Mouse (Mus musculus) E14TG2a.4 (cell line): ENCODE measurements around the gene Chmp3.

ENCODE experiments used
- CTCF ChIP-seq: conservative IDR thresholded peaks from 2 replicates; pipeline ENCODE4 v1.5.1; 2014; ENCODE audit warnings: low read length
- NANOG ChIP-seq: IDR thresholded peaks from 2 replicates; pipeline ENCODE4 v1.6.1; 2014; ENCODE audit warnings: borderline replicate concordance, low read length, mixed read lengths

DNA sequence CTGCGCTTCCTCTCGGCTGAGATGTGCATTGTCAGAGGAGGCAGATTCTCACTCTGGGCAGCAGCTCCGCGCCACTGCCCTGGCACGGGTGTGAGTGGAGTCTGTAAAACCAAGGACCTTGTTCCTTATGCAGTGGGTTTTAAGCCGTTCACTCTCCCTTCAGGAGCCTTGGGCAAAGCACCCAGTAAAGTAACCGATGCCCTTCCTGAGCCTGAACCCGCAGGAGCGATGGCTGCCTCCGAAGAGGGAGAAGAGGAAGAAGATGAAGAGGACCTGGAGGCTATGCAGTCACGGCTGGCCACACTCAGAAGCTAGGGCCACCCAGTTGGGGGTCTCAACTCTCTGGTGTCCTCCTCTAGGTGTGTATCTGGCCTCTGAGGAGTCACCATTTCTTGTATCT lies 35.9 kb downstream of the Chmp3 start:
- no peak for TF ChIP-seq CTCF
- TF ChIP-seq NANOG: no peak
